Mouse (Mus musculus) heart, embryonic 11.5 days (tissue): ENCODE results near the gene Alb. TPM values are rescaled to one million over a fixed set of nuclear protein-coding genes. Genes with fewer than 3 reads are reported as not detected.

ENCODE experiments used
- ATAC-seq: fragments of 200-750 bp; cut with Nextera tagmentation; replicated peaks from 2 replicates; pipeline ENCODE4 v1.8.0; 2017; ENCODE audit warnings: moderate library complexity; ENCODE audit not compliant: insufficient number of reproducible peaks, low FRiP score, low TSS enrichment
- H3K27ac ChIP-seq: fragments of 300-500 bp; sonication (generic); 2 replicates; pipeline ENCODE4 v1.5.1; 2014; ENCODE audit warnings: mild to moderate bottlenecking, low read depth, low read length
- H3K27me3 ChIP-seq: fragments of 300-500 bp; sonication (generic); 2 replicates; pipeline ENCODE4 v1.6.1; 2014; ENCODE audit warnings: mild to moderate bottlenecking, low read length, mixed read lengths; ENCODE audit not compliant: control insufficient read depth, insufficient read depth
- H3K36me3 ChIP-seq: fragments of 300-500 bp; sonication (generic); 2 replicates; pipeline ENCODE4 v1.6.1; 2014; ENCODE audit warnings: mild to moderate bottlenecking, low read length, moderate library complexity, mixed read lengths; ENCODE audit not compliant: control insufficient read depth, insufficient read depth
- H3K4me1 ChIP-seq: fragments of 300-500 bp; sonication (generic); 2 replicates; pipeline ENCODE4 v1.6.1; 2014; ENCODE audit warnings: low read length; ENCODE audit not compliant: control insufficient read depth, insufficient read depth
- H3K4me2 ChIP-seq: fragments of 300-500 bp; sonication (generic); 2 replicates; pipeline ENCODE4 v1.6.1; 2014; ENCODE audit warnings: mild to moderate bottlenecking, moderate library complexity
- H3K4me3 ChIP-seq: fragments of 300-500 bp; sonication (generic); 2 replicates; pipeline ENCODE4 v1.5.1; 2014; ENCODE audit warnings: low read depth, low read length
- H3K9ac ChIP-seq: fragments of 300-500 bp; sonication (generic); 2 replicates; pipeline ENCODE4 v1.6.1; 2014; ENCODE audit warnings: mild to moderate bottlenecking, low read depth, low read length, moderate library complexity
- H3K9me3 ChIP-seq: fragments of 300-500 bp; sonication (generic); replicated peaks from 2 replicates; pipeline ENCODE4 v1.6.1; 2016; ENCODE audit warnings: low read length; ENCODE audit not compliant: control insufficient read depth
- WGBS: fragments of 180-500 bp; shearing (Covaris S2); extraction: QIAGEN DNeasy Blood & Tissue Kit; methylation state at CpG from one replicate; pipeline ENCODE4 v1.1.7; 2014; ENCODE audit not compliant: insufficient replicate concordance; 5-methylcytosine and 5-hydroxymethylcytosine counted together
- polyA plus RNA-seq: library from polyadenylated mRNA; unstranded; fragments of >200 nt; fragmentation: Nextera tagmentation; extraction: Ambion mirVana; gene quantifications from 2 replicates; pipeline ENCODE4 v1.2.1, GENCODE M21; 2014

Gene Alb
- 3.2 and 18.6 TPM in 2 replicates for polyA plus RNA-seq

DNA sequence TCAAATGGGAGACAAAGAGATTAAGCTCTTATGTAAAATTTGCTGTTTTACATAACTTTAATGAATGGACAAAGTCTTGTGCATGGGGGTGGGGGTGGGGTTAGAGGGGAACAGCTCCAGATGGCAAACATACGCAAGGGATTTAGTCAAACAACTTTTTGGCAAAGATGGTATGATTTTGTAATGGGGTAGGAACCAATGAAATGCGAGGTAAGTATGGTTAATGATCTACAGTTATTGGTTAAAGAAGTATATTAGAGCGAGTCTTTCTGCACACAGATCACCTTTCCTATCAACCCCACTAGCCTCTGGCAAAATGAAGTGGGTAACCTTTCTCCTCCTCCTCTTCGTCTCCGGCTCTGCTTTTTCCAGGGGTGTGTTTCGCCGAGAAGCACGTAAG is at the start of gene Alb:
Alb (plus strand) TSS at position 279 of the 400 bp plus-strand sequence.
- no peak within 1 kb of the TSS for H3K4me2 ChIP-seq
- ATAC-seq, result no peak
- H3K36me3 ChIP-seq, result no peaks in the 10 kb centered on the region
- WGBS, result 83% methylated on average over 8 of the region's 8 CpGs
- H3K4me1 ChIP-seq, result no peaks in the 10 kb centered on the region
- H3K27ac ChIP-seq, result no peak within 1 kb of the TSS
- H3K27me3 ChIP-seq, result no peaks in the 10 kb centered on the region
- H3K9me3 ChIP-seq, result no peaks in the 10 kb centered on the region
- H3K4me3 ChIP-seq, result no peak within 1 kb of the TSS
- no peak within 1 kb of the TSS for H3K9ac ChIP-seq

DNA sequence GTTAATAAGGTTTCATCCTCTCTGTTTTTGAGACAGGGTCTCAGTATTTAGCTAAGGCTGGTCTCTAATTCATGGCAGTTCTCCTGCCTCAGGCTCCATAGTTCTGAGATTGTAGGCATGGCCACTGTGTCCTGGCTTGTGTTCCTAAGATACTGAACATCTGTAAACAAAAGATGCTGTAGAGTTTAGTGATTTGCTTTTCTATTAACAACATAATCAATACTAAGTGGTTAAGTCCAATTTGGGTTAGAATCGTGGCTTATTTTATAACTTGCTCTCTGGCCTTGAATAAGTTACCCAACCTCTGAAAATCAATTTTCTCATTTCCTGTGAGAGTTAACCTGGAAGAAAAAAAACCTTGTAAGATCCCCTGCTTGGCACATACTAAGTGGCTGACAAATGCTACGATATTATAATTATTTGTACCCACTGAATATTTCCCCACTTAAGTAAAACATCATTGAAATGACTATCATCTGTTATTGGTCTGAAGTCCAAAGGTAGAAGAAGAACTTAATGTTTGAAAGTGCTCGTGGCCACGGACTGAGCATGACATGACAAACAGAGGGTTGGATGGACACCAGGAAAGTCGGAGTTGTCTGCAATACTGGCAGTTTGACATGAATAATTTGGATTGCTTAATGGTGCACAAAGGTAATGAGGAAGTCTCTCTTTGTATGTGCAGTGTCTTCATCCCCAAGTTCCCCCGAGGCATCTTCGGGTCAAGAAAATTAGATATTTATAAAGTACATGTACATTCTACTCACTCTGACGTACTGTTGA is 46.4 kb upstream of the Alb start:
- Histone ChIP-seq H3K9me3 (no peaks in the 10 kb centered on the region), H3K4me1 (no peaks in the 10 kb centered on the region), H3K4me2 (no peak overlapping the region), H3K27ac (no peak overlapping the region), H3K27me3 (no peaks in the 10 kb centered on the region), H3K9ac (no peak overlapping the region), H3K4me3 (no peak overlapping the region), H3K36me3 (no peaks in the 10 kb centered on the region)
- ATAC-seq, result no peak
- WGBS, result 80% methylated on average over 8 of the region's 8 CpGs

DNA sequence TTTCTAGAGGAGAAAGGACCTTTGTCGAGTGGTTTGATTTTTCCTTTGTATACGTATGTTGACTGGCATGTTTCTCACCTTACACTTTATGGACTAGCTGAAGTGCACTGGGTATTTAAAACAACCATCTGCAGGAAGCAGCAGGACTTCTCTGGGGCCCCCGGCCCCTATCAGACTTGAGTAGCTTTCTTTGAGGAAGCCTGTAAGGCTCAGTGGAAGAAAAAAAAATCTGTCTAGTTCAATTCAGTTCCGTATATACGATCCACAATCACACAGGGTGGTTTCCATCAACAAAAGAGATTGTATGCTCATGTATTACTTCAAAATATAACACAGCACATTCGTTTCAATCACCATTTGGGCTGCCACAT is 45.8 kb upstream of the Alb start:
- 60% methylated on average over 6 of the region's 6 CpGs for WGBS
- Histone ChIP-seq H3K36me3 (no peaks in the 10 kb centered on the region), H3K4me1 (no peaks in the 10 kb centered on the region), H3K4me2 (no peak overlapping the region), H3K9me3 (no peaks in the 10 kb centered on the region), H3K9ac (no peak overlapping the region), H3K27me3 (no peaks in the 10 kb centered on the region), H3K4me3 (no peak overlapping the region), H3K27ac (no peak overlapping the region)
- ATAC-seq, result no peak

DNA sequence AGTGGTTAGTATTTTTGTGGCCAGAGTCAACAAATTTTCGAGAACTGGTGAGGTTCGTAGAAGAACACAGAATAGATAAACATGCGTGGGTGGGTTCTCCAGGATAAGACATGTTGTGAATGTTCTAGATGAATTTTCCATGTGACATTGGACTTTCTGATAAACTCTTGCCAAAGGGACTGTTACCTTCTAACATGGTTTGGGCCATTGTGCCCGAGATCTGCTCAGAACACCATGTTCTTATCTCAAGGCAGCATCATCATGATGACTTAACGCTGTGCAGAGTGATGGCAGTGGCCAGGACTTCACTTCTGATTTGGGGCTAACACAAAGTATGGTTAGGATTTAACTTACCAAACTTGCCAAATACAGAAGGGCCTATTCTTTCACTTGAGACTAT is 36.1 kb upstream of the Alb start:
- Histone ChIP-seq H3K4me2 (no peak overlapping the region), H3K9ac (no peak overlapping the region), H3K27me3 (no peaks in the 10 kb centered on the region), H3K9me3 (no peaks in the 10 kb centered on the region), H3K4me1 (no peaks in the 10 kb centered on the region), H3K4me3 (no peak overlapping the region), H3K27ac (no peak overlapping the region), H3K36me3 (no peaks in the 10 kb centered on the region)
- ATAC-seq, result no peak
- 57% methylated on average over 5 of the region's 5 CpGs for WGBS

DNA sequence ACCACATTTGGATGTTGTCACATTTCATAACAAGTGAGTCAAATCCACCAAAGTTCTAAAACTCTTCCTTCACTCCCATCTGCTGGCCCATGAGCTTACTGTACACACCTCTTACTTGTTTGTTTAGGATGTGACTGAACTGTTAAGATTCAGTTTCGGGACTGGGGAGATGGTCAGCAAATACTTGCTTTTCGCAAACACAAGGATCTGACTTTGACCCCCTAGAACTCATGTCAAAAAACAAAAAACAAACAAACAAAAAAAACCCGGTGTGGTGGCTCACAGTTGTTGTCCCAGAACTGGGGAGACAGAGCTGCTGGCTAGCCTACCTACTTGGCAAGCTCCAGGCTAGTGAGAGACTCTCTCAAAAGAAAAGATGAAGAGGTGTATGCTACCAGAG is 35.5 kb upstream of the Alb start:
- 79% methylated on average over 3 of the region's 3 CpGs for WGBS
- Histone ChIP-seq H3K9me3 (no peaks in the 10 kb centered on the region), H3K27ac (no peak overlapping the region), H3K4me3 (no peak overlapping the region), H3K27me3 (no peaks in the 10 kb centered on the region), H3K4me2 (no peak overlapping the region), H3K4me1 (no peaks in the 10 kb centered on the region), H3K9ac (no peak overlapping the region), H3K36me3 (no peaks in the 10 kb centered on the region)
- ATAC-seq, result no peak

DNA sequence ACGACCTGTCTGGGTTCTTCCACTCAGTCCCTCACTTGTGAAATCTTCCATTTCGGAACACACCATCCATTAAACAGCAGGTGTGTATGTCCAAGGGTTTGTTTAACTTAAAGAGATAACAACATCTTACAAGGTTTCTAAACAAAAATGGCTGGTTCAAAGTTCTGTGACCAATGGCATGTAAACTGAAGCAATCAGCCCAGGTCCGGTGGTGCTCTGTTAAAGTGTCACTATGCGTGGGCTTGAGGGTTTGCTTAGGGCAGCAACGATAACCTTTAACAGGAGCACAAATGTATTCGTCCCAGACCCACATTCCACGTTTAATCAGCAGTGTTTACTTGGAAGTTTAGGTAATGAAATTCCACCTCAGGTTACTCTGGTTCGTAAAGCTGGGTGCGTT is 29.6 kb upstream of the Alb start:
- WGBS, result 65% methylated on average over 9 of the region's 9 CpGs
- ATAC-seq, result no peak
- no peak overlapping the region for H3K4me3 ChIP-seq
- H3K9ac ChIP-seq, result no peak overlapping the region
- H3K27ac ChIP-seq, result no peak overlapping the region
- no peak overlapping the region for H3K4me2 ChIP-seq
- no peaks in the 10 kb centered on the region for H3K27me3 ChIP-seq
- H3K36me3 ChIP-seq, result no peaks in the 10 kb centered on the region
- no peaks in the 10 kb centered on the region for H3K4me1 ChIP-seq
- H3K9me3 ChIP-seq, result no peaks in the 10 kb centered on the region

DNA sequence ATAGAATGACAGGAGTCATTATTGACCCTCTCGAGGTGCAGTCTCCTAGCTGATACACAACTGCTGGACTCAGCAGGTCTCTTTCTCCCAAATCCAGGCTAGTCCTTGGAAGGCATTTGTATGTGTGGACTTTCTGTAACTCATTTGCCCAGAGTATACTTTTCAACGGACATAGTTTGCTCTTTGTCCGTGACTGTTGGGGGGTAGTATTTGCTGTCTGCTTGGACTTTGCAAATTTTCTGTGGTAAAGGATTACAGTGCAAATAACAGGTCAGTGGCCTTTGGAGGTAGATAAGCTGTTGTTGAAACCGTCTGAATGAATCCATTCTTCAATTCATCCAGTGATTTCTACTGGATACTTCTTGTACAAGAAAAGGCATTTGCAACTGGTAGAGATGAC is 21.5 kb upstream of the Alb start:
- Histone ChIP-seq H3K9me3 (no peaks in the 10 kb centered on the region), H3K9ac (no peak overlapping the region), H3K4me2 (no peak overlapping the region), H3K4me1 (no peaks in the 10 kb centered on the region), H3K4me3 (no peak overlapping the region), H3K27ac (no peak overlapping the region), H3K36me3 (no peaks in the 10 kb centered on the region), H3K27me3 (no peaks in the 10 kb centered on the region)
- ATAC-seq, result no peak
- WGBS, result 74% methylated on average over 4 of the region's 4 CpGs

DNA sequence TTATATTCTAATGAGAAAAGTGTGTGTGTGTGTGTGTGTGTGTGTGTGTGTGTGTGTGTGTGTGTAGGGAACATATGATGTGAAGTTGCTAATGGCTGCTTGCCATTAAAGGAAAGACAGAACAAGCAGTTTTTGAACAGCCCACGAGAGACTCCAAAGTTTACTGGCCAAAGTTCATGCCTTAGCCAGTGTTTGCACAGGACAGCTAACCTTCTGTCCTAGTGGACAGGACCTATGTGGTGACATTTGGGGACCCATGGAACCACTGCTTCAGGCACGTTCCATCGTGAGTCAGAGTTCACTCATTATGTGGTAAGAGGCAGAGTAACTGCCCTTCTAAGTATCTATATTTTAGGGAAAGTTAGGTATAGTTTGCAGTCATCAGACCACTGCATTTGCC is 13.1 kb upstream of the Alb start:
- WGBS, result 78% methylated on average over 3 of the region's 3 CpGs
- Histone ChIP-seq H3K4me2 (no peak overlapping the region), H3K27ac (no peak overlapping the region)

DNA sequence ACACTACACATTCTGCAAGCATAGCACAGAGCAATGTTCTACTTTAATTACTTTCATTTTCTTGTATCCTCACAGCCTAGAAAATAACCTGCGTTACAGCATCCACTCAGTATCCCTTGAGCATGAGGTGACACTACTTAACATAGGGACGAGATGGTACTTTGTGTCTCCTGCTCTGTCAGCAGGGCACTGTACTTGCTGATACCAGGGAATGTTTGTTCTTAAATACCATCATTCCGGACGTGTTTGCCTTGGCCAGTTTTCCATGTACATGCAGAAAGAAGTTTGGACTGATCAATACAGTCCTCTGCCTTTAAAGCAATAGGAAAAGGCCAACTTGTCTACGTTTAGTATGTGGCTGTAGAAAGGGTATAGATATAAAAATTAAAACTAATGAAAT is 10.7 kb upstream of the Alb start:
- Histone ChIP-seq H3K27ac (no peak overlapping the region), H3K9ac (no peak overlapping the region), H3K36me3 (no peaks in the 10 kb centered on the region), H3K27me3 (no peaks in the 10 kb centered on the region), H3K4me1 (no peaks in the 10 kb centered on the region), H3K9me3 (no peaks in the 10 kb centered on the region), H3K4me3 (no peak overlapping the region), H3K4me2 (no peak overlapping the region)
- no peak for ATAC-seq
- 75% methylated on average over 5 of the region's 5 CpGs for WGBS

More for the DNA sequence above, 13.1 kb upstream of the Alb start:
- no peaks in the 10 kb centered on the region for H3K9me3 ChIP-seq
- H3K9ac ChIP-seq, result no peak overlapping the region
- no peaks in the 10 kb centered on the region for H3K36me3 ChIP-seq
- no peaks in the 10 kb centered on the region for H3K4me1 ChIP-seq
- no peaks in the 10 kb centered on the region for H3K27me3 ChIP-seq
- ATAC-seq, result no peak
- no peak overlapping the region for H3K4me3 ChIP-seq
